Mouse (Mus musculus) liver, adult 2 months (tissue): Measurements from ENCODE around the gene Slc25a44.

Experiments used
- CTCF ChIP-seq: fragments of 200-500 bp; IDR thresholded peaks from 2 replicates; pipeline ENCODE4 v1.5.1; 2011; ENCODE audit warnings: low read depth, low read length, control low read depth
- POLR2A ChIP-seq: fragments of 200-500 bp; IDR thresholded peaks from 2 replicates; pipeline ENCODE4 v1.6.1; 2011; ENCODE audit warnings: low read length, control low read depth; ENCODE audit not compliant: insufficient read depth; ENCODE audit errors: extremely low read depth

DNA sequence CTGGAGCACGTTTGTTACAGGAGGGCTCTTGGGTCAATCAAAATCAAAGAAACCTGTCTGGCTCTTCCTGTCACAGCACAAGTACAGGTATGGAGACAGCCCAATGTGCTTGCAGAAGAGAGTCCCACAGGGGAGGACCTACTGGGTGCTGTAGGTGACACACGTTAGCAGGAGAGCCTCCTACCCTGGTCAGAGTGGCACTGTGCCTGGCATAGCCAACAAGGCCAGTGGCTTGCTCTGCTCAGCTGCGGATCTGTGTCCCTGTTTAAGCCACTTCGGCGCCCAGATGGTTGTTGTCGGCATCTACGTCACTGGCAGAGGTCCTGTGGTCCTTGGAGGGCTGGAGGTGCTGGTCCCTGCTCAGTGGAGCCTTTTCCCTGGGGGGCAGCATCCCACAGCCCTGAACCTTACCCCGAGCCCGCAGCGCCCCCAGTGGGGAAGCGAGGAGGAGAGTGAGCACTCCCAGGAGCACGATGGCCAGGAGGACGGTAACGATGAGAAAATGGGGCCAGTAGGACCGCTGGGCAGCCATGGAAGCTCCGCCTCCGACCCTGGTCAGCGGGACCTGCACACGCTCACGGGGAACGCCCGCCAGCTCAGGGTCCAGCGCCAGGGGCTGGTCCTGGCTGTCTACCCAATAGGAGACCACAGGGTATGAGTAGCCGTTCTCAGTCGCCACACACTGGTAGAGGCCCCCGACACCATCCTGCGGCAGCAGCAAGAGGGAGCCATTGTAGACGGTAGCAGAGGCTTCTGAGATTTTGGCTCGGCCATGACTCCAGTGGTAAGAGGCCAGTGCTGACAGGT lies 11.7 kb upstream of the Slc25a44 start:
- peak; percentile 18; the same call in 1 of the 2 replicates for TF ChIP-seq CTCF
- TF ChIP-seq POLR2A = no peak
